Mouse (Mus musculus): Measurements from ENCODE around the gene Sdc3. TPM values are rescaled to one million over a fixed set of nuclear protein-coding genes. Genes with fewer than 3 reads are reported as not detected.

Sdc3 gene
- polyA plus RNA-seq, 1 experiment from 2014 or later = 20.5 TPM

DNA sequence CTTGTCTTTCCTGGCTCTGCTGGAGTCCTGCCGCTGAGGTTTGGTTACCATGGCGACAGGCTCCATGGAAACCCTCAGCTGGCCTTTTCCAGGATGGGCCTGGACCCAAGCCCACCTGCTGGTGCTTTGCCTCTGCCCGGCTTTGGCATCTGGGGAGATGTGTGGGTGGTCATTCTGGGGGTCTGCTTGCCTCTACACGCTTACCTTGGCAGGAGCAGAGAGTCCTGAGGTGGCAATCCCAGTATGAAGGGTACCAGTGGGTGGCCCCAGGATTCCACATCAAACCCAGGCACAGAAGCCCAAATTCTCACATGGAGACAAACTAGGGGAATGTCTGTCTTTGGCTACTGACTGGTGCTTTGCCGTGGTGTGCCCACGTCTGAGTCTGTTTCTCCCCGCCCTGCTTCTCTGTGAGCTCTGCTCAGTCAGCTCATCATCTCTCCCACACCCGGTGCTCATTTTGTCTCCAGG lies 73.6 kb downstream of the Sdc3 start:
- 29% methylated on average over 8 of the region's 8 CpGs for WGBS
- peaks cover 17% of the 10 kb centered on the region for H3K27me3 ChIP-seq

DNA sequence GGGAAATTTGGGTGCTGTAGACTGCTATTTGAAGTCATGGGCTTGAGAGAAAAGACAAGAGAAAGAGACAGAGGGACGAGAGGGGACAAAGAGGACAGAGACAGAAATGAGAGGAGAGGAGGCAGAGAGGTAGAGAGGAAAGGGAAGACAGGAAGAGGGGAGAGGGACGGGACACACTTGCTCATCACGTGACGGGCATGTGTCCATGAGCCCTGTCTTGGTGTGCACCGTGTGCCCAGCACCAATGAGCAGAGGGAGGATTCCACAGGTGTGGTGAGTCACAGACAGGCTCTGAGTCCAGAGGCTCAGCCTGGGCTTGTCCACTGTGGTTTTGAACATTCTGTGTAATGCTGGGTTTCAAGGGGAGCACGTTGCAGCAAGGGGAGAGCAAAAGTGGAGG lies 75.6 kb downstream of the Sdc3 start:
- H3K9me3 ChIP-seq = no peaks in the 10 kb centered on the region
- H3K4me1 ChIP-seq = no peaks in the 10 kb centered on the region
- H3K4me2 ChIP-seq = no peak overlapping the region

More for the DNA sequence above, 73.6 kb downstream of the Sdc3 start:
- Histone ChIP-seq H3K36me3 (no peaks in the 10 kb centered on the region), H3K27ac (no peak overlapping the region), H3K4me2 (no peak overlapping the region), H3K4me3 (no peak overlapping the region), H3K4me1 (peaks cover 12% of the 10 kb centered on the region), H3K9ac (no peak overlapping the region), H3K9me3 (no peaks in the 10 kb centered on the region)
- ATAC-seq (ENCODE audit: borderline replicate concordance, extremely low read depth, low FRiP score, low TSS enrichment) = no peak

GRCm38 (mm10) chr4:130868803-130869202 lies 76.5 kb downstream of the Sdc3 start:
- peaks cover 4% of the 10 kb centered on the region for H3K27me3 ChIP-seq
- 36% methylated on average over 5 of the region's 5 CpGs for WGBS

More for the DNA sequence above, 75.6 kb downstream of the Sdc3 start:
- WGBS = 48% methylated on average over 6 of the region's 6 CpGs
- no peak overlapping the region for H3K4me3 ChIP-seq
- ATAC-seq (ENCODE audit: borderline replicate concordance, extremely low read depth, low FRiP score, low TSS enrichment) = no peak
- no peak overlapping the region for H3K9ac ChIP-seq
- no peak overlapping the region for H3K27ac ChIP-seq
- no peaks in the 10 kb centered on the region for H3K36me3 ChIP-seq
- peaks cover under 1% of the 10 kb centered on the region for H3K27me3 ChIP-seq

GRCm38 (mm10) chr4:130872414-130872813 lies 80.1 kb downstream of the Sdc3 start:
- no peak for ATAC-seq (ENCODE audit: borderline replicate concordance, extremely low read depth, low FRiP score, low TSS enrichment)

More at GRCm38 (mm10) chr4:130868803-130869202, 76.5 kb downstream of the Sdc3 start:
- no peaks in the 10 kb centered on the region for H3K9me3 ChIP-seq
- no peaks in the 10 kb centered on the region for H3K36me3 ChIP-seq
- ATAC-seq (ENCODE audit: borderline replicate concordance, extremely low read depth, low FRiP score, low TSS enrichment) = no peak
- no peak overlapping the region for H3K27ac ChIP-seq
- H3K4me2 ChIP-seq = no peak overlapping the region
- no peak overlapping the region for H3K9ac ChIP-seq
- no peaks in the 10 kb centered on the region for H3K4me1 ChIP-seq
- H3K4me3 ChIP-seq = no peak overlapping the region

DNA sequence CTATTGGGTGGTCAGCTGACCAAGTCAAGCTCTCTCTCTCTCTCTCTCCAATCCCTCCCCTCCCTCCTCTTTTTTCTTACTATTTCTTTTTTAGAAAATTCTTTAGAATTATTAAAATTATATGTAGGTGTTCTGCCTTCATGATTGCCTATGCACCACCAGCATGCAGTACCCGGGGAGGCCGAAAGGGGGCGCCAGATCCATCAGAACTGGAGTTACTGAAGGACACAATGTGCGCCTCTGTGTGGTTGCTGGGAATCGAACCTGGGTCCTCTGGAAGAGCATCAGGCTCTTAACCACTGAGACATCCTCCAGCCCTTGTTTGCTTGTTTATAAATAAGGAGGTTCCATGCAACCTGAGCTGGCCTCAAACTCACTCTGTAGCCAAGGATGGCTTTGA lies 81.1 kb downstream of the Sdc3 start:
- Histone ChIP-seq H3K9ac (no peak overlapping the region), H3K36me3 (no peaks in the 10 kb centered on the region), H3K27ac (no peak overlapping the region), H3K4me1 (peaks cover 21% of the 10 kb centered on the region), H3K9me3 (no peaks in the 10 kb centered on the region), H3K4me3 (no peak overlapping the region), H3K27me3 (peaks cover 23% of the 10 kb centered on the region; the same call in 1 of the 2 replicates), H3K4me2 (no peak overlapping the region)
- 82% methylated on average over 5 of the region's 5 CpGs for WGBS
- ATAC-seq (ENCODE audit: borderline replicate concordance, extremely low read depth, low FRiP score, low TSS enrichment) = no peak

More at GRCm38 (mm10) chr4:130872414-130872813, 80.1 kb downstream of the Sdc3 start:
- peaks cover 16% of the 10 kb centered on the region for H3K4me1 ChIP-seq
- no peaks in the 10 kb centered on the region for H3K36me3 ChIP-seq
- no peak overlapping the region for H3K27ac ChIP-seq
- no peak overlapping the region for H3K4me2 ChIP-seq
- no peak overlapping the region for H3K4me3 ChIP-seq
- H3K27me3 ChIP-seq = peaks cover 23% of the 10 kb centered on the region; the same call in 1 of the 2 replicates
- WGBS = 48% methylated on average over 11 of the region's 11 CpGs
- H3K9me3 ChIP-seq = no peaks in the 10 kb centered on the region
- H3K9ac ChIP-seq = no peak overlapping the region

DNA sequence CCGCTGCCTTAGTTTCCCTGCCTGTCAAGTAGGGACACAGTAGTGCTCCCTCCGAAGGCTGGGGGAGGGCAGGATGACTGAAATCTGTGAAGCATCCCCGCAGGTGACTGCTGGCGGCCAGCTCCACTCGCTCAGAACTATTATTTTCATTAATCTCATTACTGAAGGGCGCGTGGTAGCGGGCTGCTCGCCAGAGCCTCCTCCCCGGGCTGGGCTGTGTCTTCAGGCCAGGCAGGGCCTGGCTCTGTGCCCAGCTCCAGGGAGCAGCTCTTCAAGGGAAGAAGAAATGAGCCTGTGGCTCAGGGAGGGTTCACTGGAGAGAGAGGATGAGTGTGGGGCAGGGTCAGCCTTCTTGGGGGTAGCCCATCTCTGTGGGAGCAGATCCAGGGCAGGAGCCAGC lies 82.3 kb downstream of the Sdc3 start:
- peaks cover 24% of the 10 kb centered on the region for H3K4me1 ChIP-seq
- no peak overlapping the region for H3K4me3 ChIP-seq
- H3K9ac ChIP-seq = peak overlapping the region; percentile 7; the same call in 1 of the 2 replicates
- peak overlapping the region; percentile 21; the same call in 1 of the 2 replicates for H3K4me2 ChIP-seq
- peaks cover 23% of the 10 kb centered on the region; the same call in 1 of the 2 replicates for H3K27me3 ChIP-seq
- WGBS = 10% methylated on average over 10 of the region's 10 CpGs
- ATAC-seq (ENCODE audit: borderline replicate concordance, extremely low read depth, low FRiP score, low TSS enrichment) = peak; percentile 78
- H3K36me3 ChIP-seq = no peaks in the 10 kb centered on the region
- no peaks in the 10 kb centered on the region for H3K9me3 ChIP-seq
- no peak overlapping the region for H3K27ac ChIP-seq

Other genes starting within 250 kb of the Sdc3 start
- gene Nkain1, start 218.4 kb upstream of the Sdc3 start, polyA plus RNA-seq (2015; fragmentation: Nextera tagmentation; extraction: Ambion mirVana) = 0.74 and 1.3 TPM in 2 replicates
- 85.9 and 88.3 TPM in 2 replicates for gene Pum1, start 129.2 kb upstream of the Sdc3 start, polyA plus RNA-seq (2015; fragmentation: Nextera tagmentation; extraction: Ambion mirVana)
- gene Laptm5, start 120.6 kb downstream of the Sdc3 start, polyA plus RNA-seq (2015; fragmentation: Nextera tagmentation; extraction: Ambion mirVana) = 37.8 and 45.5 TPM in 2 replicates
- gene Matn1, start 151.8 kb downstream of the Sdc3 start, polyA plus RNA-seq (2015; fragmentation: Nextera tagmentation; extraction: Ambion mirVana) = 0.25 and 0.61 TPM in 2 replicates

Data from lung, embryonic 15.5 days (tissue).